Mouse (Mus musculus) limb, embryonic 15.5 days (tissue): ENCODE measurements around the gene Atrnl1. TPM values are rescaled to one million over a fixed set of nuclear protein-coding genes. Genes with fewer than 3 reads are reported as not detected.

Experiments used
- ATAC-seq: fragments of 200-750 bp; cut with Nextera tagmentation; 2 replicates; pipeline ENCODE4 v1.8.0; 2017; ENCODE audit warnings: low read depth, moderate TSS enrichment; ENCODE audit not compliant: insufficient number of reproducible peaks, low FRiP score, low TSS enrichment
- H3K27ac ChIP-seq: fragments of 300-500 bp; sonication (generic); 2 replicates; pipeline ENCODE4 v1.5.1; 2015; ENCODE audit warnings: moderate library complexity, mild to moderate bottlenecking, inconsistent platforms
- H3K27me3 ChIP-seq: fragments of 300-500 bp; sonication (generic); 2 replicates; pipeline ENCODE4 v1.6.1; 2015; ENCODE audit warnings: inconsistent platforms
- H3K36me3 ChIP-seq: fragments of 300-500 bp; sonication (generic); 2 replicates; pipeline ENCODE4 v1.6.1; 2015; ENCODE audit warnings: inconsistent platforms
- H3K4me1 ChIP-seq: fragments of 300-500 bp; sonication (generic); 2 replicates; pipeline ENCODE4 v1.6.1; 2015; ENCODE audit warnings: inconsistent platforms
- H3K4me2 ChIP-seq: fragments of 300-500 bp; sonication (generic); 2 replicates; pipeline ENCODE4 v1.6.1; 2015; ENCODE audit warnings: mild to moderate bottlenecking, inconsistent platforms
- H3K4me3 ChIP-seq: fragments of 300-500 bp; sonication (generic); 2 replicates; pipeline ENCODE4 v1.5.1; 2015; ENCODE audit warnings: mild to moderate bottlenecking, inconsistent platforms
- H3K9ac ChIP-seq: fragments of 300-500 bp; sonication (generic); 2 replicates; pipeline ENCODE4 v1.6.1; 2015; ENCODE audit warnings: inconsistent platforms
- H3K9me3 ChIP-seq: fragments of 300-500 bp; sonication (generic); 2 replicates; pipeline ENCODE4 v1.6.1; 2016; ENCODE audit warnings: inconsistent platforms
- WGBS: fragments of 180-500 bp; shearing (Covaris S2); methylation state at CpG from one replicate; pipeline ENCODE4 v1.1.7; 2015; 5-methylcytosine and 5-hydroxymethylcytosine counted together
- polyA plus RNA-seq: library from polyadenylated mRNA; unstranded; fragments of >200 nt; fragmentation: Nextera tagmentation; extraction: Ambion mirVana; gene quantifications from 2 replicates; pipeline ENCODE4 v1.2.1, GENCODE M21; 2015

Atrnl1 gene
- polyA plus RNA-seq, 1 experiment from 2014 or later: 7.7 TPM

- no peak for ATAC-seq
- Histone ChIP-seq H3K9me3 (no peaks in the 10 kb centered on the region), H3K4me1 (no peaks in the 10 kb centered on the region), H3K36me3 (no peaks in the 10 kb centered on the region), H3K27me3 (no peaks in the 10 kb centered on the region), H3K27ac (no peak overlapping the region), H3K4me2 (no peak overlapping the region), H3K9ac (no peak overlapping the region), H3K4me3 (no peak overlapping the region)
- WGBS: 88% methylated on average over 6 of the region's 6 CpGs
These were observed 298.6 kb downstream of the Atrnl1 start for GRCm38 (mm10) chr19:57909466-57909865.

GRCm38 (mm10) chr19:57910650-57911049 lies 299.8 kb downstream of the Atrnl1 start:
- H3K27me3 ChIP-seq: no peaks in the 10 kb centered on the region
- H3K9ac ChIP-seq: no peak overlapping the region
- no peak overlapping the region for H3K27ac ChIP-seq
- H3K4me2 ChIP-seq: no peak overlapping the region
- 86% methylated on average over 6 of the region's 6 CpGs for WGBS
- H3K4me3 ChIP-seq: no peak overlapping the region
- no peak for ATAC-seq
- H3K9me3 ChIP-seq: no peaks in the 10 kb centered on the region
- H3K4me1 ChIP-seq: no peaks in the 10 kb centered on the region
- no peaks in the 10 kb centered on the region for H3K36me3 ChIP-seq

- ATAC-seq: no peak
- WGBS: 56% methylated on average over 6 of the region's 6 CpGs
- Histone ChIP-seq H3K27ac (no peak overlapping the region), H3K4me1 (no peaks in the 10 kb centered on the region), H3K4me3 (no peak overlapping the region), H3K36me3 (no peaks in the 10 kb centered on the region), H3K4me2 (no peak overlapping the region), H3K9me3 (no peaks in the 10 kb centered on the region), H3K9ac (no peak overlapping the region), H3K27me3 (no peaks in the 10 kb centered on the region)
These were observed 305.5 kb downstream of the Atrnl1 start for GRCm38 (mm10) chr19:57916325-57916724.

- Histone ChIP-seq H3K9me3 (no peaks in the 10 kb centered on the region), H3K27me3 (no peaks in the 10 kb centered on the region), H3K4me2 (no peak overlapping the region), H3K4me3 (no peak overlapping the region), H3K9ac (no peak overlapping the region), H3K27ac (no peak overlapping the region), H3K36me3 (no peaks in the 10 kb centered on the region), H3K4me1 (peaks cover 7% of the 10 kb centered on the region; the same call in 1 of the 2 replicates)
- ATAC-seq: no peak
- 56% methylated on average over 5 of the region's 5 CpGs for WGBS
These were observed 312.2 kb downstream of the Atrnl1 start for GRCm38 (mm10) chr19:57922991-57923390.

- ATAC-seq: no peak
- no peak overlapping the region for H3K4me3 ChIP-seq
- no peak overlapping the region for H3K27ac ChIP-seq
- no peak overlapping the region for H3K4me2 ChIP-seq
- peaks cover 7% of the 10 kb centered on the region; the same call in 1 of the 2 replicates for H3K4me1 ChIP-seq
- whole genome bisulfite sequencing: 64% methylated on average over 8 of the region's 8 CpGs
- no peaks in the 10 kb centered on the region for H3K36me3 ChIP-seq
- no peaks in the 10 kb centered on the region for H3K27me3 ChIP-seq
- H3K9me3 ChIP-seq: no peaks in the 10 kb centered on the region
- H3K9ac ChIP-seq: no peak overlapping the region
These were observed 314.0 kb downstream of the Atrnl1 start for GRCm38 (mm10) chr19:57924856-57925255.

- no peaks in the 10 kb centered on the region for H3K9me3 ChIP-seq
- 70% methylated on average over 10 of the region's 10 CpGs for WGBS
- no peaks in the 10 kb centered on the region for H3K27me3 ChIP-seq
- peaks cover 7% of the 10 kb centered on the region; the same call in 1 of the 2 replicates for H3K4me1 ChIP-seq
- no peak for ATAC-seq
- H3K4me3 ChIP-seq: no peak overlapping the region
- H3K36me3 ChIP-seq: no peaks in the 10 kb centered on the region
- H3K9ac ChIP-seq: no peak overlapping the region
- no peak overlapping the region for H3K4me2 ChIP-seq
- no peak overlapping the region; the same call in 1 of the 2 replicates for H3K27ac ChIP-seq
These were observed 314.8 kb downstream of the Atrnl1 start for GRCm38 (mm10) chr19:57925681-57926080.

- ATAC-seq: peak; percentile 96
- H3K27me3 ChIP-seq: no peaks in the 10 kb centered on the region
- no peaks in the 10 kb centered on the region for H3K36me3 ChIP-seq
- no peak overlapping the region for H3K4me2 ChIP-seq
- H3K9ac ChIP-seq: no peak overlapping the region
- no peaks in the 10 kb centered on the region for H3K9me3 ChIP-seq
- no peak overlapping the region for H3K27ac ChIP-seq
- no peak overlapping the region for H3K4me3 ChIP-seq
- WGBS: 82% methylated on average over 5 of the region's 5 CpGs
- peaks cover 7% of the 10 kb centered on the region; the same call in 1 of the 2 replicates for H3K4me1 ChIP-seq
These were observed 315.5 kb downstream of the Atrnl1 start for GRCm38 (mm10) chr19:57926164-57926860.

GRCm38 (mm10) chr19:57926941-57927471 lies 316.2 kb downstream of the Atrnl1 start:
- 53% methylated on average over 10 of the region's 10 CpGs for WGBS
- ATAC-seq: no peak
- no peaks in the 10 kb centered on the region for H3K27me3 ChIP-seq

GRCm38 (mm10) chr19:57927566-57928523 lies 317.0 kb downstream of the Atrnl1 start:
- ATAC-seq: no peak
- Histone ChIP-seq H3K27ac (no peak overlapping the region), H3K36me3 (no peaks in the 10 kb centered on the region), H3K9ac (no peak overlapping the region), H3K4me2 (no peak overlapping the region), H3K4me1 (peaks cover 7% of the 10 kb centered on the region; the same call in 1 of the 2 replicates), H3K9me3 (no peaks in the 10 kb centered on the region), H3K4me3 (no peak overlapping the region), H3K27me3 (no peaks in the 10 kb centered on the region)
- 69% methylated on average over 11 of the region's 11 CpGs for WGBS

More at GRCm38 (mm10) chr19:57926941-57927471, 316.2 kb downstream of the Atrnl1 start:
- Histone ChIP-seq H3K27ac (no peak overlapping the region), H3K36me3 (no peaks in the 10 kb centered on the region), H3K9ac (no peak overlapping the region), H3K4me1 (peaks cover 7% of the 10 kb centered on the region; the same call in 1 of the 2 replicates), H3K9me3 (no peaks in the 10 kb centered on the region), H3K4me3 (no peak overlapping the region), H3K4me2 (no peak overlapping the region)

GRCm38 (mm10) chr19:57931626-57932025 lies 320.8 kb downstream of the Atrnl1 start:
- no peak for ATAC-seq

GRCm38 (mm10) chr19:57936865-57937264 lies 326.0 kb downstream of the Atrnl1 start:
- WGBS: 95% methylated on average over 3 of the region's 3 CpGs
- H3K27ac ChIP-seq: no peak overlapping the region
- no peaks in the 10 kb centered on the region for H3K27me3 ChIP-seq
- H3K9me3 ChIP-seq: no peaks in the 10 kb centered on the region
- no peak overlapping the region for H3K4me2 ChIP-seq
- H3K4me3 ChIP-seq: no peak overlapping the region
- 0 out of 2 replicates have a peak, but pooled peaks cover 4% of the 10 kb centered on the region for H3K36me3 ChIP-seq
- ATAC-seq: no peak
- H3K9ac ChIP-seq: no peak overlapping the region
- H3K4me1 ChIP-seq: no peaks in the 10 kb centered on the region

More at GRCm38 (mm10) chr19:57931626-57932025, 320.8 kb downstream of the Atrnl1 start:
- Histone ChIP-seq H3K36me3 (no peaks in the 10 kb centered on the region), H3K27ac (no peak overlapping the region), H3K4me1 (no peaks in the 10 kb centered on the region), H3K9me3 (no peaks in the 10 kb centered on the region), H3K27me3 (no peaks in the 10 kb centered on the region), H3K4me2 (no peak overlapping the region), H3K4me3 (no peak overlapping the region), H3K9ac (no peak overlapping the region)
- WGBS: 92% methylated on average over 4 of the region's 4 CpGs
